Mouse (Mus musculus): ENCODE measurements around the gene Plekhm3. TPM values are rescaled to one million over a fixed set of nuclear protein-coding genes. Genes with fewer than 3 reads are reported as not detected.

The Plekhm3 gene
- total RNA-seq, 2 experiments from 2014 or later, result 40.4 to 41.8 TPM

GRCm38 (mm10) chr1:64847565-64847964 is 109.1 kb downstream of the Plekhm3 start:
- H3K27ac ChIP-seq, result no peak overlapping the region
- no peak overlapping the region for H3K4me3 ChIP-seq
- no peak for TF ChIP-seq CTCF (IDR thresholded peaks at IDR 0.05)
- DNase-seq (ENCODE audit: extremely low spot score in 1 of 2, low spot score in 2 of 2), result no peak
- intact Hi-C loops (cut with DNase I), result no loop called here

GRCm38 (mm10) chr1:64844978-64845377 is 111.6 kb downstream of the Plekhm3 start:
- intact Hi-C loops (cut with DNase I), result no loop called here
- no peak for TF ChIP-seq CTCF (IDR thresholded peaks at IDR 0.05)
- no peak for DNase-seq (ENCODE audit: extremely low spot score in 1 of 2, low spot score in 2 of 2)
- Histone ChIP-seq H3K27ac (no peak overlapping the region), H3K4me3 (no peak overlapping the region)

GRCm38 (mm10) chr1:64843900-64844616 is 112.6 kb downstream of the Plekhm3 start:
- intact Hi-C loops (cut with DNase I), result no loop called here
- DNase-seq (ENCODE audit: extremely low spot score in 1 of 2, low spot score in 2 of 2), result no peak
- Histone ChIP-seq H3K4me3 (no peak overlapping the region), H3K27ac (no peak overlapping the region)
- no peak for TF ChIP-seq CTCF (IDR thresholded peaks at IDR 0.05)

GRCm38 (mm10) chr1:64840930-64841329 is 115.7 kb downstream of the Plekhm3 start:
- Histone ChIP-seq H3K27ac (no peak overlapping the region), H3K4me3 (no peak overlapping the region)
- TF ChIP-seq CTCF (IDR thresholded peaks at IDR 0.05), result no peak
- no peak for DNase-seq (ENCODE audit: extremely low spot score in 1 of 2, low spot score in 2 of 2)
- intact Hi-C loops (cut with DNase I), result no loop called here

- no peak overlapping the region for H3K27ac ChIP-seq
- no peak overlapping the region for H3K4me3 ChIP-seq
- DNase-seq (ENCODE audit: extremely low spot score in 1 of 2, low spot score in 2 of 2), result no peak
- no peak for TF ChIP-seq CTCF (IDR thresholded peaks at IDR 0.05)
- intact Hi-C loops (cut with DNase I), result no loop called here
Measured at GRCm38 (mm10) chr1:64836584-64836983, 120.0 kb downstream of the Plekhm3 start.

- TF ChIP-seq CTCF (IDR thresholded peaks at IDR 0.05), result no peak
Measured at GRCm38 (mm10) chr1:64836114-64836513, 120.5 kb downstream of the Plekhm3 start.

GRCm38 (mm10) chr1:64831552-64831951 is 125.1 kb downstream of the Plekhm3 start:
- TF ChIP-seq CTCF (IDR thresholded peaks at IDR 0.05), result no peak
- intact Hi-C loops (cut with DNase I), result no loop called here

More at GRCm38 (mm10) chr1:64836114-64836513, 120.5 kb downstream of the Plekhm3 start:
- Histone ChIP-seq H3K27ac (no peak overlapping the region), H3K4me3 (no peak overlapping the region)
- DNase-seq (ENCODE audit: extremely low spot score in 1 of 2, low spot score in 2 of 2), result no peak
- intact Hi-C loops (cut with DNase I), result no loop called here

GRCm38 (mm10) chr1:64827434-64827833 is 129.2 kb downstream of the Plekhm3 start:
- no peak overlapping the region for H3K27ac ChIP-seq
- DNase-seq (ENCODE audit: extremely low spot score in 1 of 2, low spot score in 2 of 2), result no peak
- intact Hi-C loops (cut with DNase I), result no loop called here
- H3K4me3 ChIP-seq, result no peak overlapping the region
- TF ChIP-seq CTCF (IDR thresholded peaks at IDR 0.05), result no peak

More at GRCm38 (mm10) chr1:64831552-64831951, 125.1 kb downstream of the Plekhm3 start:
- no peak overlapping the region for H3K27ac ChIP-seq
- DNase-seq (ENCODE audit: extremely low spot score in 1 of 2, low spot score in 2 of 2), result no peak
- H3K4me3 ChIP-seq, result no peak overlapping the region

- no peak overlapping the region for H3K27ac ChIP-seq
- DNase-seq (ENCODE audit: extremely low spot score in 1 of 2, low spot score in 2 of 2), result no peak
- TF ChIP-seq CTCF (IDR thresholded peaks at IDR 0.05), result no peak
- intact Hi-C loops (cut with DNase I), result no loop called here
- H3K4me3 ChIP-seq, result no peak overlapping the region
Measured at GRCm38 (mm10) chr1:64826348-64827103, 130.1 kb downstream of the Plekhm3 start.

- intact Hi-C loops (cut with DNase I), result no loop called here
- no peak overlapping the region for H3K4me3 ChIP-seq
- no peak for TF ChIP-seq CTCF (IDR thresholded peaks at IDR 0.05)
- H3K27ac ChIP-seq, result no peak overlapping the region
- no peak for DNase-seq (ENCODE audit: extremely low spot score in 1 of 2, low spot score in 2 of 2)
Measured at GRCm38 (mm10) chr1:64823564-64823963, 133.1 kb downstream of the Plekhm3 start.

GRCm38 (mm10) chr1:64817709-64818108 is 138.9 kb downstream of the Plekhm3 start:
- no peak overlapping the region for H3K4me3 ChIP-seq
- no peak for DNase-seq (ENCODE audit: extremely low spot score in 1 of 2, low spot score in 2 of 2)
- intact Hi-C loops (cut with DNase I), result no loop called here
- no peak overlapping the region for H3K27ac ChIP-seq
- TF ChIP-seq CTCF (IDR thresholded peaks at IDR 0.05), result no peak

- no peak for TF ChIP-seq CTCF (IDR thresholded peaks at IDR 0.05)
- H3K4me3 ChIP-seq, result no peak overlapping the region
- intact Hi-C loops (cut with DNase I), result no loop called here
- H3K27ac ChIP-seq, result no peak overlapping the region
- no peak for DNase-seq (ENCODE audit: extremely low spot score in 1 of 2, low spot score in 2 of 2)
Measured at GRCm38 (mm10) chr1:64813182-64813581, 143.4 kb downstream of the Plekhm3 start.
